Mouse (Mus musculus): ENCODE data around the gene Usp33. TPM values are rescaled to one million over a fixed set of nuclear protein-coding genes. Genes with fewer than 3 reads are reported as not detected.

The Usp33 gene
- 45.9 and 49.6 TPM in 2 replicates for polyA plus RNA-seq (2014; fragmentation: Nextera tagmentation; extraction: Ambion mirVana)

DNA sequence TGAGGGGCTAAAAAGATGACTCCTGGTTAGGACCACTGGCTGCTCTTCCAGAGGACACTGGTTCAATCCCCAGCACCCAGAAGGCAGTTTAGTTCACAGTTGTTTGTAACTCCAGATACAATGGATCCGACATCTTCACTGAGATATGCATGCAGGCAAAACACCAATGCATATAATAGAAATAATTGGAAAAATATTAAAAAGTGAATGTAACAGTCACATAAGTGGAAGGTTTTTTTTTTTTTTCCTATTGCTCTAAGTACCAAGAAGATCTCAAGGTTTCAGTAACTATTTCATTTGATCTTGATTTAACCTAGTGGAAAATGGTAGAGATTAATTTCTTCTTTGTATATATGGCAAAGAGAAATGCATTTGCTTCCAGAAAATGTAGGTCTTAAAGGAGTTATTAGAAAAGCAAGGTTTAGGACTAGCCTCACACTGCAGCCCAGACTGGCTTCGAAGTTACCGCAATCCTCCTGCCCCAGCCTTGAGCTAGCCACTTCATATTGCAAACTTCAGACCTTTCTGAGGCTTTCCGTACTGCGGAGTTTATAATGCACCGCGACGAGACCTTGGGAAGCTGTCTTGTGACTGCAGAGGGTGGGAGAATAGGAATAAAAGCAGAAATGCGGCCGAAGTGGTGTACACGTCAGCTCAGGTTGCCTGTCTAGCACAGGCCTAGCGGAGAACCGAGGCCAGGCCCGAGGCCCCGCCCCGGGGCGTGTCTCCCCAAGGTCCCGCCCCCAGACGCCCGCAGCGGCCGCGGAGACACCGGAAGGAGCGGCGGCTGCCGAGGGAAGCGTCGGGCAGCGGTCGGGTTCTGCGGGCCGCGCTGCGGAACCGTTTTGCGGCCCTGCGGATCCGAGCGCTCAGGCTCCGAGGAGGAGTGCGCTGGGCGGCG lies at the start of gene Usp33:
Usp33 (plus strand) TSS at position 747 of the 901 bp plus-strand sequence.
- Histone ChIP-seq H3K9me3 (ENCODE audit: control insufficient read depth, low read depth, low read length) (no peaks in the 10 kb centered on the region), H3K9ac (replicated peaks; ENCODE audit: low read depth, low read length) (peak within 1 kb of the TSS; percentile 87), H3K4me3 (ENCODE audit: low read depth, low read length) (peak within 1 kb of the TSS; percentile 68), H3K27me3 (ENCODE audit: control insufficient read depth, insufficient read depth, low read length) (no peaks in the 10 kb centered on the region), H3K36me3 (ENCODE audit: control insufficient read depth, insufficient read depth, low read length) (no peaks in the 10 kb centered on the region), H3K27ac (ENCODE audit: low read length) (peak within 1 kb of the TSS; percentile 74; the same call in 1 of the 2 replicates), H3K4me1 (ENCODE audit: control insufficient read depth, insufficient read depth, low read length) (peaks cover 10% of the 10 kb centered on the region), H3K4me2 (replicated peaks; ENCODE audit: low read depth, low read length) (peak within 1 kb of the TSS; percentile 46)
- 6% methylated on average over 43 of the region's 44 CpGs for WGBS
- peak; percentile 95 for ATAC-seq (ENCODE audit: insufficient number of reproducible peaks, insufficient read depth, low FRiP score, low read depth)

- Histone ChIP-seq H3K36me3 (ENCODE audit: control insufficient read depth, insufficient read depth, low read length) (peaks cover 8% of the 10 kb centered on the region; the same call in 1 of the 2 replicates), H3K4me1 (ENCODE audit: control insufficient read depth, insufficient read depth, low read length) (peaks cover 13% of the 10 kb centered on the region), H3K27ac (ENCODE audit: low read length) (no peak overlapping the region), H3K4me2 (replicated peaks; ENCODE audit: low read depth, low read length) (no peak overlapping the region), H3K9me3 (ENCODE audit: control insufficient read depth, low read depth, low read length) (no peaks in the 10 kb centered on the region), H3K4me3 (ENCODE audit: low read depth, low read length) (no peak overlapping the region), H3K9ac (replicated peaks; ENCODE audit: low read depth, low read length) (no peak overlapping the region), H3K27me3 (ENCODE audit: control insufficient read depth, insufficient read depth, low read length) (no peaks in the 10 kb centered on the region)
- WGBS = 85% methylated on average over 14 of the region's 14 CpGs
- ATAC-seq (ENCODE audit: insufficient number of reproducible peaks, insufficient read depth, low FRiP score, low read depth) = no peak
Observed at GRCm38 (mm10) chr3:152300376-152301337, 45.6 kb upstream of the Usp33 start.

GRCm38 (mm10) chr3:152302991-152303390 lies 43.3 kb upstream of the Usp33 start:
- Histone ChIP-seq H3K4me2 (replicated peaks; ENCODE audit: low read depth, low read length) (no peak overlapping the region), H3K9ac (replicated peaks; ENCODE audit: low read depth, low read length) (no peak overlapping the region), H3K27ac (ENCODE audit: low read length) (no peak overlapping the region), H3K4me1 (ENCODE audit: control insufficient read depth, insufficient read depth, low read length) (peaks cover 13% of the 10 kb centered on the region), H3K36me3 (ENCODE audit: control insufficient read depth, insufficient read depth, low read length) (no peaks in the 10 kb centered on the region), H3K27me3 (ENCODE audit: control insufficient read depth, insufficient read depth, low read length) (no peaks in the 10 kb centered on the region), H3K9me3 (ENCODE audit: control insufficient read depth, low read depth, low read length) (no peaks in the 10 kb centered on the region), H3K4me3 (ENCODE audit: low read depth, low read length) (no peak overlapping the region)
- ATAC-seq (ENCODE audit: insufficient number of reproducible peaks, insufficient read depth, low FRiP score, low read depth) = no peak
- WGBS = 53% methylated on average over 9 of the region's 9 CpGs

DNA sequence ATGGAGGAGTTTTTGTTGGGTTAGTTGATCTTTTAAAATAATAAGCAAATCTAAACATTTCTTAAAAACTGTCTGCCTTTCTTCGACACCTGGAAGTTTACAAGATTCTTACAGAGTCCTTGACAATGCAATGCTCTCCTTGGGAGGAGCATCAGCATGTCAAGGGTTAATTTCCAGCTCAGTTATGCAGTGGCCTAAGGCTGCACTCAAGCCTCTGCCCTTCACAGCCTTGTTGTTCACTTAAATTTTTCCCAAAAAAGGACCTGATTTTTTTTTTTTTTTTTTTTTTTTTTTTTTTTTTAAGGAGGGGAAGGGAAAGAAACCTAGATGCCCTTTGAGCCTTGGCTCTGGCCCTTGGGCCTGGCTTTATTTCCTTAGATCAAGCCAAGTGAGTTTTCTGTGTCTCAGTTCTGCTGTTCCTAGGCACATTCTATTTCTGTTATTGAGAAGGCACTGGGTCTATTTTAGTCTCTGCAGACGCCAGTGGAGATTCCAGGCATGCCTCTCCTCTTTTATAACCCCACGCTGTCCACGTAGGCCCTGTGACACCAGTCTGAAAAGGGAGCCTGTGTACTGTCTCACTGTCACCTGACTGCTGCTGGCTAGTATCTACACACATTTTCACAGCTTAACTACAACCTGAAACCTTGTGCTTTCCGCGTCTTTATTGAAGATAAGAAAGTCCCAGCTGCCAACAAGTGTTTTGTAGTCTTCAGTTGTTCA lies 42.0 kb upstream of the Usp33 start:
- Histone ChIP-seq H3K9ac (replicated peaks; ENCODE audit: low read depth, low read length) (no peak overlapping the region), H3K9me3 (ENCODE audit: control insufficient read depth, low read depth, low read length) (no peaks in the 10 kb centered on the region), H3K4me3 (ENCODE audit: low read depth, low read length) (no peak overlapping the region), H3K4me1 (ENCODE audit: control insufficient read depth, insufficient read depth, low read length) (peaks cover 20% of the 10 kb centered on the region), H3K27me3 (ENCODE audit: control insufficient read depth, insufficient read depth, low read length) (no peaks in the 10 kb centered on the region), H3K27ac (ENCODE audit: low read length) (peak overlapping the region; percentile 34; the same call in 1 of the 2 replicates), H3K36me3 (ENCODE audit: control insufficient read depth, insufficient read depth, low read length) (no peaks in the 10 kb centered on the region), H3K4me2 (replicated peaks; ENCODE audit: low read depth, low read length) (no peak overlapping the region)
- ATAC-seq (ENCODE audit: insufficient number of reproducible peaks, insufficient read depth, low FRiP score, low read depth) = no peak
- 31% methylated on average over 6 of the region's 6 CpGs for WGBS

GRCm38 (mm10) chr3:152305080-152305479 lies 41.2 kb upstream of the Usp33 start:
- no peak overlapping the region for H3K4me2 ChIP-seq (replicated peaks; ENCODE audit: low read depth, low read length)
- no peaks in the 10 kb centered on the region for H3K9me3 ChIP-seq (ENCODE audit: control insufficient read depth, low read depth, low read length)
- no peak overlapping the region for H3K27ac ChIP-seq (ENCODE audit: low read length)
- peaks cover 27% of the 10 kb centered on the region for H3K4me1 ChIP-seq (ENCODE audit: control insufficient read depth, insufficient read depth, low read length)
- ATAC-seq (ENCODE audit: insufficient number of reproducible peaks, insufficient read depth, low FRiP score, low read depth) = no peak
- WGBS = 72% methylated on average over 8 of the region's 8 CpGs
- H3K27me3 ChIP-seq (ENCODE audit: control insufficient read depth, insufficient read depth, low read length) = no peaks in the 10 kb centered on the region
- H3K9ac ChIP-seq (replicated peaks; ENCODE audit: low read depth, low read length) = no peak overlapping the region
- H3K4me3 ChIP-seq (ENCODE audit: low read depth, low read length) = no peak overlapping the region
- no peaks in the 10 kb centered on the region for H3K36me3 ChIP-seq (ENCODE audit: control insufficient read depth, insufficient read depth, low read length)

GRCm38 (mm10) chr3:152305971-152306370 lies 40.3 kb upstream of the Usp33 start:
- ATAC-seq (ENCODE audit: insufficient number of reproducible peaks, insufficient read depth, low FRiP score, low read depth) = no peak
- Histone ChIP-seq H3K4me2 (replicated peaks; ENCODE audit: low read depth, low read length) (no peak overlapping the region), H3K36me3 (ENCODE audit: control insufficient read depth, insufficient read depth, low read length) (no peaks in the 10 kb centered on the region), H3K27ac (ENCODE audit: low read length) (no peak overlapping the region), H3K4me1 (ENCODE audit: control insufficient read depth, insufficient read depth, low read length) (peaks cover 28% of the 10 kb centered on the region), H3K9me3 (ENCODE audit: control insufficient read depth, low read depth, low read length) (no peaks in the 10 kb centered on the region), H3K4me3 (ENCODE audit: low read depth, low read length) (no peak overlapping the region), H3K9ac (replicated peaks; ENCODE audit: low read depth, low read length) (no peak overlapping the region), H3K27me3 (ENCODE audit: control insufficient read depth, insufficient read depth, low read length) (no peaks in the 10 kb centered on the region)
- WGBS = 88% methylated on average over 4 of the region's 4 CpGs

DNA sequence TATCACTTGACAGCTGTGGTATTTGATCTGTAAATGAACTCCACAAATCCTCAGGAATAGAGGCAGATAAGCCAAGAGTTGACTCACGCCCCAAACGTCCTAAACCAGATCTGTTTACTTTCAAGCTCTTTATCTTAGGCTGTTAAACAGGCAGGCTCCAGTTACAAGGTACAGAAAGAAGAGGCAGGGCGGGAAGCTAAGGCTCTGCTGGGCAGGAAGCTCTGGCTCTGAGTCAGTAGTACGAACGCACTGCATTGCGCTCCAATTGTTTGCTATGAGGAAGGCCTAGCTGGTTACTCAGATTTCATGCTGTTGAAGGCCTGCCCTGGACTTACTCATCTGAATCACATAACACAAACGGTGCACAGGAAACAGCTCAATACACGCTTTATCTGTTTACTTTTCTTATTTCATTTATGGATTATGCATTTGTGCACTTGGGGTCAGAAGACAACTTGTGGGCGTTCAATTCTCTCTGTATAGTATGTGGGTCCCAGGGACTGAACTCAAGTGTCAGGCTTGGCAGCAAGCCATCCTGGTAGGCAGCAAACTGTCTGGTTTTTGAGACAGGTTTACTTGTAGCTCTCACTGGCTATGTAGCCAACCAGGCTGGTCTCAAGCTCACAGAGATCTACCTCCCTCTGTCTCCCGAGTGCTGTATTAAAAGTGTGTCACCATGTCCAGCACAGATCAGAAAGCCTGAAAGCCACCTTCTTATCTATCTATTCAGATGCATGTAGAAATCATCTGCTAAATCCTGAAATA lies 37.6 kb upstream of the Usp33 start:
- Histone ChIP-seq H3K9me3 (ENCODE audit: control insufficient read depth, low read depth, low read length) (no peaks in the 10 kb centered on the region), H3K4me3 (ENCODE audit: low read depth, low read length) (no peak overlapping the region), H3K27ac (ENCODE audit: low read length) (peak overlapping the region; percentile 90), H3K27me3 (ENCODE audit: control insufficient read depth, insufficient read depth, low read length) (no peaks in the 10 kb centered on the region), H3K4me1 (ENCODE audit: control insufficient read depth, insufficient read depth, low read length) (peaks cover 22% of the 10 kb centered on the region), H3K4me2 (replicated peaks; ENCODE audit: low read depth, low read length) (no peak overlapping the region), H3K9ac (replicated peaks; ENCODE audit: low read depth, low read length) (no peak overlapping the region), H3K36me3 (ENCODE audit: control insufficient read depth, insufficient read depth, low read length) (no peaks in the 10 kb centered on the region; the same call in 1 of the 2 replicates)
- 13% methylated on average over 10 of the region's 10 CpGs for WGBS
- peak; percentile 91 for ATAC-seq (ENCODE audit: insufficient number of reproducible peaks, insufficient read depth, low FRiP score, low read depth)
